ENCODE assay signal across 8 mouse cellular contexts in genomic region chr7:46845211-46845977, GRCm38 (mm10). TPM values are rescaled to one million over a fixed set of nuclear protein-coding genes. Genes with fewer than 3 reads are reported as not detected.
A peak's percentile ranks its signal among the peaks of the same experiment; 100 is the strongest.
DNase-seq lines count a peak whose midpoint lies in the region; ATAC-seq lines count a peak whose summit lies in the region.

No protein-coding gene starts in this region.

- H3K9me3 ChIP-seq in intestine, embryonic 16.5 days (ENCODE audit: control insufficient read depth, low read length): no peaks in the 10 kb centered on the region
- no peaks in the 10 kb centered on the region for H3K9me3 ChIP-seq in midbrain, embryonic 10.5 days (replicated peaks)

- peaks cover 23% of the 10 kb centered on the region for H3K4me1 ChIP-seq in intestine, embryonic 16.5 days (ENCODE audit: control insufficient read depth, insufficient read depth, low read length)
- peaks cover 52% of the 10 kb centered on the region for H3K4me1 ChIP-seq in midbrain, embryonic 10.5 days

- ATAC-seq in intestine, embryonic 16.5 days: peak; percentile 90

- peak overlapping the region; percentile 100 for H3K9ac ChIP-seq in intestine, embryonic 16.5 days (ENCODE audit: low read depth, low read length)

- peak; percentile 89 for DNase-seq in adrenal gland, adult 8-10 months
- peak; percentile 96 for DNase-seq in embryo, embryonic 9.5 days (ENCODE audit: extremely low spot score)
- peak; percentile 93 to 96 for DNase-seq in gastrocnemius, postnatal 4 days (ENCODE audit: low spot score in 2 of 2)
- peak; percentile 93 to 94 for DNase-seq in left cerebral cortex, postnatal 36 days (ENCODE audit: low spot score in 2 of 2)
- peak; percentile 93 for DNase-seq in midbrain, embryonic 10.5 days (ENCODE audit: low spot score)
- DNase-seq in right cerebral cortex, postnatal 36 days (ENCODE audit: low spot score in 2 of 2): peak; percentile 89 to 90
- peak; percentile 88 to 95 for DNase-seq in urinary bladder, postnatal 4 days (ENCODE audit: low spot score in 2 of 2)

- peak overlapping the region; percentile 84 for H3K4me2 ChIP-seq in intestine, embryonic 16.5 days (ENCODE audit: low read depth, low read length)

- peaks cover 5% of the 10 kb centered on the region for H3K36me3 ChIP-seq in intestine, embryonic 16.5 days (ENCODE audit: control insufficient read depth, insufficient read depth, low read length)
- H3K36me3 ChIP-seq in midbrain, embryonic 10.5 days: peaks cover 34% of the 10 kb centered on the region

- H3K27ac ChIP-seq in intestine, embryonic 16.5 days (ENCODE audit: low read length): peak overlapping the region; percentile 98
- H3K27ac ChIP-seq in midbrain, embryonic 10.5 days (replicated peaks): peak overlapping the region; percentile 99

- WGBS in intestine, embryonic 16.5 days: under 1% methylated on average over 51 of the region's 51 CpGs
- under 1% methylated on average over 51 of the region's 51 CpGs for WGBS in midbrain, embryonic 10.5 days

- H3K4me3 ChIP-seq in intestine, embryonic 16.5 days (ENCODE audit: low read length): peak overlapping the region; percentile 96
- peak overlapping the region; percentile 93 for H3K4me3 ChIP-seq in midbrain, embryonic 10.5 days

- intact Hi-C loops in left cerebral cortex, postnatal 36 days (cut with DNase I): loop anchor here (5.0 kb wide), 2 partner anchors 48 to 162 kb away; partner anchors contain the start of genes Gtf2h1, Hps5 and Spty2d1

- H3K27me3 ChIP-seq in intestine, embryonic 16.5 days (replicated peaks; ENCODE audit: control insufficient read depth, insufficient read depth, low read length): no peaks in the 10 kb centered on the region
- H3K27me3 ChIP-seq in midbrain, embryonic 10.5 days (ENCODE audit: low read depth, poor library complexity, severe bottlenecking): peaks cover 26% of the 10 kb centered on the region

RNA-seq across cellular contexts. Expression of gene Ldha, which starts 4.1 kb away (rescaled TPM):
- 100 to 1,000 TPM; 146 to 275 (median 231) TPM for total RNA-seq in adrenal gland, adult 8-10 months (2022)
- 1,000 to 10,000 TPM; 1,563 to 1,575 TPM for total RNA-seq in gastrocnemius, postnatal 4 days (2021)
- polyA plus RNA-seq in intestine, embryonic 16.5 days (2015; fragmentation: Nextera tagmentation; extraction: Ambion mirVana): 3,052 and 3,173 TPM in 2 replicates
- 100 to 1,000 TPM; 352 to 416 TPM for total RNA-seq in left cerebral cortex, postnatal 36 days (2021)
- 2,560 and 3,667 TPM in 2 replicates for polyA plus RNA-seq in midbrain, embryonic 10.5 days (2016; fragmentation: Nextera tagmentation; extraction: Ambion mirVana)

RNA-seq across cellular contexts. Expression of gene Ldhc, which starts 15.6 kb away (rescaled TPM):
- not detected for total RNA-seq in adrenal gland, adult 8-10 months (2022)
- total RNA-seq in gastrocnemius, postnatal 4 days (2021): not detected
- not detected in 2 replicates for polyA plus RNA-seq in intestine, embryonic 16.5 days (2015; fragmentation: Nextera tagmentation; extraction: Ambion mirVana)
- total RNA-seq in left cerebral cortex, postnatal 36 days (2021): not detected
- polyA plus RNA-seq in midbrain, embryonic 10.5 days (2016; fragmentation: Nextera tagmentation; extraction: Ambion mirVana): 0.12 TPM in 1 of 2 replicates, not detected in the other

RNA-seq across cellular contexts. Expression of gene Gtf2h1, which starts 49.5 kb away (rescaled TPM):
- 10 to 100 TPM; 32.0 to 41.3 (median 39.0) TPM for total RNA-seq in adrenal gland, adult 8-10 months (2022)
- 10 to 100 TPM; 31.0 to 40.2 TPM for total RNA-seq in gastrocnemius, postnatal 4 days (2021)
- 78.5 and 80.1 TPM in 2 replicates for polyA plus RNA-seq in intestine, embryonic 16.5 days (2015; fragmentation: Nextera tagmentation; extraction: Ambion mirVana)
- 10 to 100 TPM; 36.9 to 40.3 TPM for total RNA-seq in left cerebral cortex, postnatal 36 days (2021)
- polyA plus RNA-seq in midbrain, embryonic 10.5 days (2016; fragmentation: Nextera tagmentation; extraction: Ambion mirVana): 50.0 and 53.5 TPM in 2 replicates

RNA-seq across cellular contexts. Expression of gene Hps5, which starts 49.5 kb away (rescaled TPM):
- 10 to 100 TPM; 26.4 to 40.6 (median 34.7) TPM for total RNA-seq in adrenal gland, adult 8-10 months (2022)
- total RNA-seq in gastrocnemius, postnatal 4 days (2021): 10 to 100 TPM; 14.8 to 18.4 TPM
- polyA plus RNA-seq in intestine, embryonic 16.5 days (2015; fragmentation: Nextera tagmentation; extraction: Ambion mirVana): 27.2 and 31.2 TPM in 2 replicates
- total RNA-seq in left cerebral cortex, postnatal 36 days (2021): 10 to 100 TPM; 13.8 to 16.6 TPM
- 16.3 and 22.3 TPM in 2 replicates for polyA plus RNA-seq in midbrain, embryonic 10.5 days (2016; fragmentation: Nextera tagmentation; extraction: Ambion mirVana)

Comparison
In these comparisons a context has a peak if more than half of its experiments do, and no peak if none do; other contexts are left out.
1. Peak in every context shown above with its lines: DNase-seq, ATAC-seq, H3K4me3 ChIP-seq and H3K27ac ChIP-seq.